Mouse (Mus musculus): ENCODE results near the gene Ctrc. TPM values are rescaled to one million over a fixed set of nuclear protein-coding genes. Genes with fewer than 3 reads are reported as not detected.

Gene Ctrc
- polyA plus RNA-seq (2012), result not detected in 2 replicates

- TF ChIP-seq GATA1 (IDR thresholded peaks at IDR 0.05; ENCODE audit: low read length), result no peak
Observed at GRCm38 (mm10) chr4:141845999-141846398, at the start of gene Ctrc. Gene Ctrc (minus strand): TSS chr4:141846359.

- no peak for TF ChIP-seq GATA1 (IDR thresholded peaks at IDR 0.05; ENCODE audit: low read length)
Observed at GRCm38 (mm10) chr4:141895772-141896171, 49.6 kb upstream of the Ctrc start.

GRCm38 (mm10) chr4:141893157-141893784 is 47.1 kb upstream of the Ctrc start:
- no peak for TF ChIP-seq GATA1 (IDR thresholded peaks at IDR 0.05; ENCODE audit: low read length)

- TF ChIP-seq GATA1 (IDR thresholded peaks at IDR 0.05; ENCODE audit: low read length), result no peak
Observed at GRCm38 (mm10) chr4:141886385-141886968, 40.3 kb upstream of the Ctrc start.

GRCm38 (mm10) chr4:141885451-141885850 is 39.3 kb upstream of the Ctrc start:
- TF ChIP-seq GATA1 (IDR thresholded peaks at IDR 0.05; ENCODE audit: low read length), result no peak

GRCm38 (mm10) chr4:141882858-141883257 is 36.7 kb upstream of the Ctrc start:
- TF ChIP-seq GATA1 (IDR thresholded peaks at IDR 0.05; ENCODE audit: low read length), result no peak

GRCm38 (mm10) chr4:141881950-141882349 is 35.8 kb upstream of the Ctrc start:
- TF ChIP-seq GATA1 (IDR thresholded peaks at IDR 0.05; ENCODE audit: low read length), result no peak

GRCm38 (mm10) chr4:141881289-141881914 is 35.2 kb upstream of the Ctrc start:
- no peak for TF ChIP-seq GATA1 (IDR thresholded peaks at IDR 0.05; ENCODE audit: low read length)

GRCm38 (mm10) chr4:141879875-141880274 is 33.7 kb upstream of the Ctrc start:
- TF ChIP-seq GATA1 (IDR thresholded peaks at IDR 0.05; ENCODE audit: low read length), result no peak

GRCm38 (mm10) chr4:141879074-141879473 is 32.9 kb upstream of the Ctrc start:
- TF ChIP-seq GATA1 (IDR thresholded peaks at IDR 0.05; ENCODE audit: low read length), result no peak

GRCm38 (mm10) chr4:141878621-141879020 is 32.5 kb upstream of the Ctrc start:
- no peak for TF ChIP-seq GATA1 (IDR thresholded peaks at IDR 0.05; ENCODE audit: low read length)

GRCm38 (mm10) chr4:141875481-141876108 is 29.4 kb upstream of the Ctrc start:
- TF ChIP-seq GATA1 (IDR thresholded peaks at IDR 0.05; ENCODE audit: low read length), result no peak

GRCm38 (mm10) chr4:141874601-141875460 is 28.7 kb upstream of the Ctrc start, which contains the start of gene Efhd2:
Gene Efhd2 (minus strand): TSS chr4:141874920.
- TF ChIP-seq GATA1 (IDR thresholded peaks at IDR 0.05; ENCODE audit: low read length), result no peak

- no peak for TF ChIP-seq GATA1 (IDR thresholded peaks at IDR 0.05; ENCODE audit: low read length)
Observed at GRCm38 (mm10) chr4:141874111-141874600, 28.0 kb upstream of the Ctrc start.

GRCm38 (mm10) chr4:141872977-141873376 is 26.8 kb upstream of the Ctrc start:
- no peak for TF ChIP-seq GATA1 (IDR thresholded peaks at IDR 0.05; ENCODE audit: low read length)

Measured in G1E-ER4 (cell line).